Mouse (Mus musculus): Measurements from ENCODE around the gene Fmnl3.

The Fmnl3 gene

DNA sequence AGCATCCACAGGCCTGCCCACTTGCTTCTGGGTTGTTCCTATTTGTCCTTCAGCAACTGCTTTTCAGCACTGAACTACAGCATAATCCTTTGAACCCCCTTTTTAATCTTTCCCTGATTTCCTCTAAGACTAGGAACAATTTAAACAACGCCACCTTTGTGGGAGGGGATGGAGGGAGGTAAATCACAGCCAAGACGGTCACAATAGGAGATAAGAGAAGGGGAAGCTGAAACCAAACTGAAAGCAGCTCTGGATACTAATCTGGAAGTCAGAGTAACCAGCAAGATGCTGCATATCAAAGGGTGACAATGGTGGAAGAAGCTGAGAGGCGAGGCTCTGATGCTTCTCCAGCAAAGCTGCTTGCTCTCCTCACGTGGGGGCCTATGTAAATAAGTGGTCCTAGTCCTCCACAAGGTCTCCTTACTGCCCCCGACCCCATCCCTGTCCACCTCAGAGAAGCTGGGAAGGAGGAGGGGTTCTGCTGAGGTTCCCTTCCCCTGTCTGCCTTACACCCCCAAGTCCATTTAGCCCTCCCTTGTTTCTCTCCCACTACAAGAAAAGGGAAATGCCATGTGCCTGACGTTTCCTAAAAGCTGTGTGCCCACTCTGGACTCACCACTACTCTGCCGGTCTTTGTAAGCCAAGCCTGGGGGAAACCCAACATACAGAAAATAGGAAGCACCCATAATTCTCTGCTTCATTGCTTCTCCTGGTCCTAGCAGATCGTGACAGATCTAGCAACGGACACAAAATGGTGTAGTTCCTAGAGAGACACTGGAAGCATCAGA lies 27.9 kb downstream of the Fmnl3 start:
- DNase-seq, result no peak

DNA sequence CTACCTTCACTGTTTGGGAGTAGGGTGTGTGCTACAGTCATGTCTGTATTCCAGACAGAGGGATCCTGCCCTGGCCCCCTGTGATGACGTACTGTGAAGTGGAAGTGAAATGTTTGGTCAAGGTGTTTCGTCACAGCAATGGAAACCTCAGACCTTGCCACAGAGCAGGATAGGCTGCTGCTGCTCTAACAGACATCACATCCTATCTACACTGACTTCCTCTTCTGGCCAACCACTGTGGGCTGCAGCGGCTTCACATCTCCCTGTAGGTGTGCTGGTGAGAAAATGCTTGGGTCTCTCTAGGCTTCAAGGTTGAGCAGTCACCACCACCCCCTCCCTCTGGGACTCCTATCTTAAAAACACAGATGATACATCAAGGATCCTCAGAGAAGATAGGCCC lies 29.2 kb downstream of the Fmnl3 start:
- DNase-seq, result no peak

- no peak for DNase-seq
Measured at GRCm38 (mm10) chr15:99339669-99340068, 30.6 kb downstream of the Fmnl3 start.

DNA sequence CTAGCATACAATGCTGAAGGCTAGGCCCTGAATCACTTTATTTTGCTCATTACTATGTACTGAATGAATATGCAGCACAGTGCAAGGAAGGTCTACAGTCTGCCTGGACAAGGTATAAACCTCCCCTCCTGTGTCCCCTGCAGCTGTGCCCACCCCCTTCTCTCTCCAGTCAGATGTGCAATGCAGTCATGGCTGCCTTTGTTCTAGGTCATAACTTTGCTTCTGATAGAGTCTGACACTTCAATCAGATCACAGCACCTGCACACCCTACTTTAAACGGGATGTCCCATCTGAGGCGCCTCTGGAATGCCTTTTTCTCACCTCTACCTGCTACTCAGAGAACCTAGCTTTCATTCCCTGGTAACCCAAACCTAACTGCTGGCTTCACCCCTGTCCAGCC lies 31.4 kb downstream of the Fmnl3 start:
- DNase-seq, result no peak

DNA sequence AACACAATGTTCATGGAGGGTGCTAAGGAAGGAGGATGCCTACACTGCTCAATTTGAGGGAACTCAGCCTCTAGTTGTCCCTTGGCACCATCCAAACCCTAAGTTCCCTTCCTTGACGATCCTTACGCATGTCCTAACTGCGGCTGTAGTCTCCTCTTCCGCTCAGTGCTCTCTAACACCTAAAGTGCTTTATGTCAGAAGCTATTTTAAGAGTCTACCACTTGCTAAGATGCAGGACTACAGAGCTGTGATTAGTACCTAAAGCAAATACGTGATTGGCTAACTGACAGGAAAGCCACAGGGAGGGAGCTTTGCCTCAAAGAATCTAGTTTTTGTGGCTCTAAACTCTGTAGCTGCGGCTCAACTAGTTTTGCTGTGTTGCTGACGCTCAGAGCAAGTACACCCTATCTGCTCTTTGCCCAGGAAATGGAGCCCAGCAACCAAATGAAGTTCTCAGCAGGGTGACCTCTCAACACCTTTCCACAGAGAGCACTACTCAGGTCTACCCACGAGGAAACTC lies 34.4 kb downstream of the Fmnl3 start:
- no peak for DNase-seq

GRCm38 (mm10) chr15:99334500-99334899 lies 35.8 kb downstream of the Fmnl3 start:
- DNase-seq, result no peak

DNA sequence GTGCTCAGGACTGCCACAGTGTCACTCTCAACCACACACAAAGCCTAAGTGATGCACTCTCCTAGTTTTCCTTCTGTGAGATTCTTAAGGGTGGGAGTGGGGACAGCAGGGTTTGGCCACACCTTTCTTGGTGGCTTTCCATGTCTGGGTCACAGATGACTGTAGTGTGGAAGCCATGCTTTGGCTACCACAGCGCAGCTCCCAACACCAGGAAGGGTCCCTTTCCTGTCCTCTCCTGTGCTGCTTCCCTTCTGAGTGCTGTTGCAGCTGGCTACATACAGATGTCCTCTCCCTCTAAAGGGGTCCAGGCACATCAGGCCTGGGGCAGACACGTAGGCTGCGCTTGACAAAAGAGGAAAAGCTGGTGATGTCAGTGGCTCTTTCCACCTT lies 36.6 kb downstream of the Fmnl3 start:
- no peak for DNase-seq

- DNase-seq, result no peak
Measured at GRCm38 (mm10) chr15:99332921-99333675, 37.2 kb downstream of the Fmnl3 start.

- DNase-seq, result no peak
Measured at GRCm38 (mm10) chr15:99332111-99332510, 38.2 kb downstream of the Fmnl3 start.

DNA sequence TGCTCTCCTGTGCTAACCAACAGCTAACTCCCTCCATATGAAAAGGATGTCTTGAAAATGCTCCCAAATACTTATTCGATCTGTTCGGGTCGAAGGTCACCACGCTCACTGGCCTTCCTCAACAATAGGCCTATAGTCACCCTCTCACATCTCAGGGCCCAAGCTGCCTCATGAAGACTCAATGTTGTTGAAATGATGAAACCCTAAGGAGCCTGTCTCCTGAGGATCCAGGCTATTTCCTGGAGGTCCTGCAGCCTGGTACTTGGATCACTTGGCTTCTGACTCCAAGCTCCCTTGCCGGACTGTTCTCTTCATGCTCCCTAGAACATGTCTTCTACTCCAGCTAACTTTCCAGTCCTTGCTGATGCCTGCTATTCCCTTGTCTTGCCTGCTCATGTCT lies 38.9 kb downstream of the Fmnl3 start:
- DNase-seq, result no peak

DNA sequence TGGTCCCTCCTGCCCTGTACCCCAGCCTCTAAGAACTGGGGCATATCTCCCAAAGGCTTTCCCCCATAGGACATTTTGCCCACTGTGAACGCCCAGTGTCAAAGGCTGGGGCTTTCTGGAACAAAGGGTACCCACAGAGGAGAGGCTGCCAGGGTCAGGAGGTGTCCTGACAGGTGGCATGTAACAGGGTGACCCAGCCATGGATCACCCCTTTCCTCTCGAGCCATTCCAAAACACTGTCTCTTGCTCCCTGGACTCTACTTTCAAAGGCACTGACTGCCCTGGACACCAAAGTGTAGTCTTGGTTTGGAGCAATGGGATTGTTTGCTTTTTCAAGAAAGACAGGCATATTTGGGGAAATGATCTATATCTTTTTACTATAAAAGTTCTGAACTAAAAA lies 40.0 kb downstream of the Fmnl3 start:
- no peak for DNase-seq

DNA sequence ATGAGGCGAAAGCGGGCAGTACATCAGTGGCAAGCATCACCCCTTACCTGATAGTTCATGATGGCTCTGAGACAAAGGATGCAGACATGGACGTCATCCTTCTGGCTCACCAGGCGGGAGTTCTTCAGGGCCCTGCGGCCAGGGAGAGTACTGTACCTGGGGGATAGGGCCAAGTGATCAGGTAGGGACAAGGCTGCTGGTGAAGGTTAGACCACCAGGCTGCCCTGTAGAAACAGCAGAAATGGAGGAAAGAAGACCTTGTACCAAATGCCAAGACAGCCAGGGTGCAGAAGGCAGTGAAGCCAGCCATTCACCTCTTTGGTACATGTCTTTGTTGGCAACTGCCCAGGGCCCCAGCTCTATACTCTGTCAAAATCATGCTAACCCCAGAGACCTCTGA lies 42.3 kb downstream of the Fmnl3 start:
- no peak for DNase-seq

GRCm38 (mm10) chr15:99326959-99327358 lies 43.3 kb downstream of the Fmnl3 start:
- DNase-seq, result no peak

- no peak for DNase-seq
Measured at GRCm38 (mm10) chr15:99326407-99326806, 43.9 kb downstream of the Fmnl3 start.

DNA sequence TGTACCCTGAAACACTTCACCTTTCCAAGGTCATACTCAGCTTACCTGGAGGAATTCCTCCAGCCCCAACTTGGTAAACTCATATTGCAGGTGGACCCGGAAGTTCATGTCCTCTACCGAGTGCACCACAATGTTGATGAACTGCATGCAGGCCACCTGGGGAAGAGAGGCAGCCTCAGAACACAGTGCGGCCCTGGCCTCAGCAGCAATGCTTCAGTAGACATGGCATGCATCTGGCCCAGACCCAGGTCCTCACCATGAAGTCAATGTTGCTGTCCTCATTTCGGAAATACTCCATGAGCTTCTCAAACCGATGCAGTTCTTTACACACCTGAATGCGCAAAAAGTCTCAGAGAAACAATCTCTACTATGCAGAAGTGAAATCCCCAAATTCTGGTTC lies 44.7 kb downstream of the Fmnl3 start:
- no peak for DNase-seq

GRCm38 (mm10) chr15:99324151-99324550 lies 46.1 kb downstream of the Fmnl3 start:
- no peak for DNase-seq

GRCm38 (mm10) chr15:99320978-99321377 lies 49.3 kb downstream of the Fmnl3 start:
- DNase-seq, result no peak

DNA sequence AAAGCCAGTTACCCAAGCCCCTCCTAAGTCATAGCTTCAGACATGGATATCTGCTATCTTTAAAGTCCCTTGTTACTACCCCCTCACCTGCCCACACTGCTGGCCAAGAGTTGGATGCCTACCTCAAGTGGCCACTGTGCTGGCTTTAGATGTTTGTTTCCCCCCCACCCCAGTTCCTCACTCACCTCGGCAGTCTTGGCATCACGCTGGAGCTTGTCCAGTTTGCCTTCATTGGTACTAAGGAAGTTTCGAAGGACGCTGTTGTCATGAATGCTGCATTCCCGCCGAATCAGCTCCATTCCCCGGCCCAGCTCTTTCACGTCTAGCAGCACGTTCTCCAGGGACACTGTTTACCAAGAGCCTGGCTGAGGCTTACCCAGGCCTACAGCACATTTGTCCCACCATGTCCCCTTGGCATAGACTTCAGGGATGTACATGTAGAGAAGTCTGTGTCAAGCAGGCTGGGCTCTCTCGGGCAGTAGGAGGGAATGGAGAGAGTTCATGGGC lies 50.1 kb downstream of the Fmnl3 start:
- no peak for DNase-seq

DNA sequence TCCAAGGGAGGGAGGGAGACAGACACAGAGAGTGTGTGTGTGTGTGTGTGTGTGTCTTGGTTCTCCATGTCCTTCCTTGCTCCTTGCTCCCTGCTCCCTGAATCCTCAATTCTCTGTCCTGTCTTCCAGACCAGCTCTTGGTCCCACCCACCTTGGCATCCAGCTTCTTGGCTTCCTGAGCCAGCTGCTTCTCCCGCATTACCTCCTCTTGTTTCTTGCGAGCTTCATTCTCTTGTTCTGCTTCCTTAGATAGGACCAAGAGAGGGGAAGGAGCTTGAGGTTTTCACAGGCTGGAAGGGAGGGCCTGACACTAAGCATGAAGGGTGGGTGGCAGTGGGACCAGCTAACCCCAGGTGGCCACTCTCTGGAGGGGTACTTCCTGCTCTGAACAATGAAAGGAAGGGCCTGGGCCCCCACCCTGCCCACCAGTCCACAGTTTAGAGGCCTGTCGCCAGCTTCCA lies 50.8 kb downstream of the Fmnl3 start:
- no peak for DNase-seq

GRCm38 (mm10) chr15:99318861-99319410 lies 51.3 kb downstream of the Fmnl3 start:
- DNase-seq, result no peak

GRCm38 (mm10) chr15:99318071-99318470 lies 52.2 kb downstream of the Fmnl3 start:
- DNase-seq, result no peak

DNA sequence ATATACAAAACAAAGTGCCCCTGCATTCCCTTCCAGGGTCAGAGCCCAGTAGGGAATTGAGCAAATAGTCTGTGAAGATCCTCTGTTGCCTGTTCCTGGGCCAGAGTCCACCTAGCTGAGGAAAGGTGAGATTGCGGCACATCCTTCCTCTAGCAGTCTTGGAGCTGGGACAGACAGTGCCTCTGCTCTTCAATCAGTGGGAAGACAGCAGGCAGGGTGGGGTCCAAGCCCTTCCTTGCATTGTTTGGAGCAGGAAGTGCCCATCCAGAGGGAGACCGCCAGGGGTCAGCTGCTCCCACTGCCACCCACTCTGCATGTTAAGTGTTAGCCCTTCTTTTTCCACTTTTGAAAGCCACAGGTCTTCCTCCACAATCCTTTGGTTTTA lies 53.0 kb downstream of the Fmnl3 start:
- DNase-seq, result no peak
